Mouse (Mus musculus): Measurements from ENCODE around the gene Taf9. TPM values are rescaled to one million over a fixed set of nuclear protein-coding genes. Genes with fewer than 3 reads are reported as not detected.

Gene Taf9
- polyA plus RNA-seq, 1 experiment: 6.2 TPM

DNA sequence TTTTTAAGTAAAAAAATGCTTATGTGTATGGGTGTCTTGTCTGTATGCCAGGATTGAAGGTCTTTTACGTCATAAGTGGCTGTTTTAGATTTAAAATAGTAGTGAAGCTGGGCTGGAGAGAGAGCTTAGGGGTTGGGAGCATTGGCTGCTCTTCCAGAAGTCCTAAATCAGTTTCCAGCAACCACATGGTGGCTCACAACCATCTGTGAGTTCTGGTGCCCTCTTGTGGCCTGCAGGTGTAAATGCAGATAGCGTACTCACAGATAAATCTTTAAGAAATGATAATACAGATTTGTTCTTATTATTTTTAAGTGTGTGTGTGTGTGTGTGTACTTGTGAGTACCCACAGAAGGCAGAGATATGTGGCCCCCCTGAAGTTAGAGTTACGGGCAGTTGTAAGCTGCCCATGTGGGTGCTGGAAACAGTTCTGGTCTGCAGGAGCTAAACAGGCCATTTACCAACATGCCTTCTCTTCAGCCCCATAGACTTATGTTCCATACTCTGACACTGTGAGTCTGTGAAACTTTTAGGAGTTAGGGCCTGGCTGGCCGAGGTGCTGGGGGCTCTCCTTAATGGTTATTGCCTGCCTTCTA, 8.6 kb downstream of the Taf9 start:
- H3K4me1 ChIP-seq (ENCODE audit: control insufficient read depth, insufficient read depth, low read length): no peaks in the 10 kb centered on the region
- no peak overlapping the region for H3K4me3 ChIP-seq (ENCODE audit: insufficient read depth, low read length)
- peak; percentile 67; the same call in 1 of the 2 replicates for TF ChIP-seq CTCF (IDR thresholded peaks at IDR 0.05; ENCODE audit: borderline replicate concordance, insufficient read depth, low read length)
- TF ChIP-seq POLR2A (IDR thresholded peaks at IDR 0.05; ENCODE audit: low read depth, low read length): no peak
- no peak overlapping the region for H3K27ac ChIP-seq (ENCODE audit: insufficient read depth, low read length)

DNA sequence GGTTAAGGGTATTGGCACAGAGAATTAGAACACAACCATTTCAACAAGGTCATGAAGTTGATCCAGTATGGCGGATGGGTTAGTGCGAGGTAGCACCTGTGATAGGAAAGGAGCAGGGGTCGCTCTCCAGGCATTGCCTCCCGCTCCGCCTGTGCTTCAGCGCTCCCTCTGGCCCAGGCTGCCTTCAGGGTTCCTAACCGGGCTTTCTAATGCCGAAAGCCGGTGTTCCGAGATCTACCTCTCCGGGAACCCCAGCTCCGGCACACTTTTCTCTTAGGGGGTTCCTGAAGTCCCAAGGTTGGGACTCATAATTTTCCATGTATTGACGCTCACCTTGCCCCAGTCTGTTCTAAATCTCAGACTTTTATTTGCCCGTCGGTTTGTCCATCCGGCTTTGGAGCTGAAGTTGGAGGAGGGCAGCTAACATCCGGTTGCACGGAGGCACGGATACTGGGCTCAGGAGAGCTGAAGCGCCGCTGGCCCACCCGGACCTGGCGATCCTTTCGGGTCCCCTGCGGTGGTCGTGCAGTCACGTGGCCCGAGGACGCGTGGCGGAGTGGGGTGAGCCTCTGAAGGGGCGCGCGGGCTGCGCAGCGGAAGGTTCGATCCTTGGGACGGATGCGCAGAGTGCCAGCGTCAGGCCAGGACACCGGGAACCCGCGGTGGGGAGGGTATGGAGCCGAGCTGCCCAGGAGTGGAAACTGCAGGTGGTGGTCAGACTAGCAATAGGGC, 18.1 kb downstream of the Taf9 start, which contains the start of gene Ccdc125:
Gene Ccdc125 (plus strand): TSS at position 427 of the 732 bp plus-strand sequence.
- TF ChIP-seq POLR2A (IDR thresholded peaks at IDR 0.05; ENCODE audit: low read depth, low read length) (peak; percentile 39), CTCF (IDR thresholded peaks at IDR 0.05; ENCODE audit: borderline replicate concordance, insufficient read depth, low read length) (no peak)
- Histone ChIP-seq H3K27ac (ENCODE audit: insufficient read depth, low read length) (no peak within 1 kb of the TSS), H3K4me1 (ENCODE audit: control insufficient read depth, insufficient read depth, low read length) (no peaks in the 10 kb centered on the region), H3K4me3 (ENCODE audit: insufficient read depth, low read length) (peak within 1 kb of the TSS; percentile 64)

DNA sequence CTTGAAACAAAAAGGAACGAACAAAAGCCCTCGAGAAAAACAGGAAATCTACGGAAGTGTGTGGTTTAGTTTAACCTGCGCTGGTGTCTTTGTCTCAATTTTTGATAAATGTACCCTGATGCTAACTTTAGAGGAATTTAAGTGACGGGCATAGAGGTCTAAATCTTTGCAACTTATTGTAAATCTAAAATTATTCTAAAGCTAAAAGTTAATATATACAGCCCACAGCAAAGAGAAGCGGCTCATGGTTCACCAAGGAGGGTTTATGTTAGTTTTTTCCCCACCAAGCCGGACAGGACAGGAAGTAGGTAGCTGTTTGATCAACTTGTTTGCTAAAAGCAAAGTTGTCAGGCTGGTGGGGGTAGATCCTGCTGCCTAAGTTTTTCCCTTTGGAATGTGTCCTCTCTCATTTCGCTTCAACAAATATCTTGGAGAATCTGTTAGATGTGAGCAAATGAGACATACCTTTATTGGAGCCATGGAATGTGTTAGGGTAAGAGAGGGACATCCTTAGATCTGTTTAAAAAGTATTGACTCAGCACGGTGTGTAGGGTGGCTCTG, 18.9 kb downstream of the Taf9 start:
- no peak overlapping the region for H3K4me3 ChIP-seq (ENCODE audit: insufficient read depth, low read length)
- no peak overlapping the region for H3K27ac ChIP-seq (ENCODE audit: insufficient read depth, low read length)
- TF ChIP-seq CTCF (IDR thresholded peaks at IDR 0.05; ENCODE audit: borderline replicate concordance, insufficient read depth, low read length) (no peak), POLR2A (IDR thresholded peaks at IDR 0.05; ENCODE audit: low read depth, low read length) (no peak)
- H3K4me1 ChIP-seq (ENCODE audit: control insufficient read depth, insufficient read depth, low read length): no peaks in the 10 kb centered on the region

DNA sequence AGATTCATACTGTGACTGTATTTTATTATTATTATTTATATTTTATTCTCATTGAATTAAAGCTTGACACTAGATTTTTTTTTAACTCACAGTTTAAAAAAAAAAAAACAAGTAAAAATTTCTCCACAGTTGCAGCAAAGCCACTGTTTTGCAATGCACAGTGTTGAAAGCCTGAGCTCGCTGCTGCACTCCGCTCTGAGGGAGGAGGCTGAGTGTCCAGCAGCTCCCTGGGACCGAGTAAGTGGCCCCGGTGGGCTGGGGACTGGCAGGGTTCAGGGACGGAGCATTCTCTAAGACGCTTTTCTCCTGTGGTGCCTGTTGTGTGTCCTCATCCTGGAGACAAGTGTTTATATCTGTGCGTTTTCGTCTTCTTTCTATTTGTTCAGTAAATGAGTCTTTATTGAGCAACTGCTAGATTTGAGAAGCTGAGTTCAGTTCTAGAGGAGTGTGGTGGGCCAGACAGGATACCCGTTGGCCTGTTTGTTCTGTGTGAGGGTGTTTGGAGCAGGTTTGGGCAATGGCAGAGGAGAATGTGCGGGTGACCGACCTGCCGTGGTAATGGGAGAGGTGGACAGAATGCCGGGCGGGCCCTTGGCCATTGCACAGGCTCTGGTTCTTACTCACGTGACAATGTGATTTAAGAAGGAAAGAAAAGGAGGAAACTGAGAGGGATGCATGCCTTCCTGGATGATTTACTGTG, 24.7 kb downstream of the Taf9 start:
- Histone ChIP-seq H3K4me3 (ENCODE audit: insufficient read depth, low read length) (no peak overlapping the region), H3K27ac (ENCODE audit: insufficient read depth, low read length) (no peak overlapping the region), H3K4me1 (ENCODE audit: control insufficient read depth, insufficient read depth, low read length) (no peaks in the 10 kb centered on the region)
- TF ChIP-seq POLR2A (IDR thresholded peaks at IDR 0.05; ENCODE audit: low read depth, low read length) (no peak), CTCF (IDR thresholded peaks at IDR 0.05; ENCODE audit: borderline replicate concordance, insufficient read depth, low read length) (no peak)

DNA sequence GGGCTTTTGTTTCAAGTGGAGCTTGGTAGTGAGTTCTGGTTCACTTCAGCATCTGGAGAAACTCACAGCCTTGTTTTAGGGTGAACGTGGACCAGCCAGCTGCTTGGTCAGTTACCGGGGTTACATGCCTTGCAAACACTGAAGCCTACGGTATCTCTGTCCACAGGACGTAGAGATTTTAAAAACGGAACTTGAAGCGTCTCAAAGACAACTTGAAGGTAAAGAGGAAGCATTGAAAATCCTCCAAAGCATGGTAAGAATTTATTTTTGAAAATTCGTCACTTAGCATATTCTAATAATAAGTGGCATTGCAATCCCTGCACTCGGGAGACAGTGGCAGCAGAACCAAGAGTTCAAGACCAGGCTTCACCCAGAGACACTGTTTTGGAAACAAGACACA, 30.2 kb downstream of the Taf9 start:
- H3K27ac ChIP-seq (ENCODE audit: insufficient read depth, low read length): no peak overlapping the region
- no peak overlapping the region for H3K4me3 ChIP-seq (ENCODE audit: insufficient read depth, low read length)
- no peaks in the 10 kb centered on the region for H3K4me1 ChIP-seq (ENCODE audit: control insufficient read depth, insufficient read depth, low read length)
- TF ChIP-seq POLR2A (IDR thresholded peaks at IDR 0.05; ENCODE audit: low read depth, low read length) (no peak), CTCF (IDR thresholded peaks at IDR 0.05; ENCODE audit: borderline replicate concordance, insufficient read depth, low read length) (no peak)

DNA sequence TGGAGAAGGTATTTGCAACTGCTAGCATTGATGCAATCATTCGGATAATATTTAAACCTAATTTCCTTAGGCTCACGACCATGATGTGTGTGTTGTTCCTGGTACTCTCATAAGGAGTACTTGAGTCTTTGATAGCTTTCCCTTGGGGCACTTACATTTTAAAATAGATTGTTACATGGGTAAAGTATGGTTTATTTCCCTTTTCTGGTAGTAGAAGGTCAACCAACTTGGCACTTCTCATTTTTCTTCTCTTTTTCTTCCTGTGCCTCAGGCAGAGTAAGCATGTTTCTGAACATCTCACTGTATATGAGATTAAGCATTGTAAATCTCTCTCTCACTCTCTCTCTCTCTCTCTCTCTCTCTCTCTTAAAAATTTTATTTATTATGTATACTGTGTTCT, 31.5 kb downstream of the Taf9 start:
- H3K27ac ChIP-seq (ENCODE audit: insufficient read depth, low read length): no peak overlapping the region
- no peaks in the 10 kb centered on the region for H3K4me1 ChIP-seq (ENCODE audit: control insufficient read depth, insufficient read depth, low read length)
- no peak for TF ChIP-seq CTCF (IDR thresholded peaks at IDR 0.05; ENCODE audit: borderline replicate concordance, insufficient read depth, low read length)
- TF ChIP-seq POLR2A (IDR thresholded peaks at IDR 0.05; ENCODE audit: low read depth, low read length): no peak
- no peak overlapping the region for H3K4me3 ChIP-seq (ENCODE audit: insufficient read depth, low read length)

DNA sequence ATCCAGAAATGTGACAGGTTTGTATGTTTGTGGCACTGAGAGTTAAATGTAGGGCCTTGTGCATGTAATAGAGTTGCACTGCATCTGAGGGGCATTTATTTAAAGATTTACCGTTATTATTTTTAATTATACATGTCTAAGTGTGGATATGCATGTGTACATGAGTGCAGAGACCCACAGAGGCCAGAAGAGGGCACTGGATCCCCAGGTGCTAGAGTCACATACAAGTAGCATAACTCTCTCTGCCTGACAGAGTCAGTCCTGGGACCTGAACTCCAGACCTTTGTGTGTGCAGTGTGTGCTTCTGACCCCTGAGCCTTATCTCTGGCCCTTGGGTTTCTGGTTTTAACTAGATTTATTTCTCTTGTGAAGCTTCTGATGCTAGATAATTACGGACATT, 33.0 kb downstream of the Taf9 start:
- H3K27ac ChIP-seq (ENCODE audit: insufficient read depth, low read length): no peak overlapping the region
- no peaks in the 10 kb centered on the region for H3K4me1 ChIP-seq (ENCODE audit: control insufficient read depth, insufficient read depth, low read length)
- H3K4me3 ChIP-seq (ENCODE audit: insufficient read depth, low read length): no peak overlapping the region
- TF ChIP-seq CTCF (IDR thresholded peaks at IDR 0.05; ENCODE audit: borderline replicate concordance, insufficient read depth, low read length): no peak
- TF ChIP-seq POLR2A (IDR thresholded peaks at IDR 0.05; ENCODE audit: low read depth, low read length): no peak

DNA sequence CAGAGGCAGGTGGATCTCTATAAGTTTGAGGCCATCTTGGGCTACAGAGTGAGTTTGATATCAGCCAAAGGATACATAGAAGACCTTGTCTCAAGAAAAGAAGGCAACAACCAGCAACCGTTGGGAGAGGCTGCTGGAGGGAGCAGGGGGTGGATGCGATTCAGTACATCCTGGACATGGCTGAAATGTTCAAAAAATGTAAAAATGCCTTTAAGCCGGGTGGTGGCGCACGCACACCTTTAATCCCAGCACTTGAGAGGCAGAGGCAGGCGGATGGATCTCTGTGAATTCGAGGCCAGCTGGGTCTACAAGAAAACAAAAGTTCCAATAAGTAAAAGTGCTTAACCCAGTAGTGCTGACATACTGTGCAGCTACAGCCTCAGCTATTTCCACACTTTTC, 36.1 kb downstream of the Taf9 start:
- no peak overlapping the region for H3K4me3 ChIP-seq (ENCODE audit: insufficient read depth, low read length)
- TF ChIP-seq POLR2A (IDR thresholded peaks at IDR 0.05; ENCODE audit: low read depth, low read length): no peak
- TF ChIP-seq CTCF (IDR thresholded peaks at IDR 0.05; ENCODE audit: borderline replicate concordance, insufficient read depth, low read length): no peak
- no peaks in the 10 kb centered on the region for H3K4me1 ChIP-seq (ENCODE audit: control insufficient read depth, insufficient read depth, low read length)
- H3K27ac ChIP-seq (ENCODE audit: insufficient read depth, low read length): no peak overlapping the region

DNA sequence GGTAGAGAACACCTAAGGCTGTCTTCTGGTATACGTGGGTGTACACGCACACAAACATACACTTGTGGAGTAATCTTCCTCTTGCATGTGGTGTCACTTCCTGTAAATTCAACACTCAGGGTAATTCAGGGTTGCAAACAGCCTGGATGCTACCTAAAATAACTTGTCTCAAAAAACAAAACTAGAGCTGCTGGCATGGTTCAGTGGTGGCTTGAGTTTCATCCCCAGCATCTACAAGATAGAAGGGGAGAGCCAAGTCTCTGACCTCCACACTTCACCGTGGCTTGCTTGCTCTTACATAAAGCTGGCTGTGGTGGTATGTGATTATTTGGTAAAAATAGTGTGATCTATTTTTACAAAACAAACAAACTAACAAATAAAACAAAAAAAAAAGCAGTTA, 46.2 kb downstream of the Taf9 start:
- Histone ChIP-seq H3K4me3 (ENCODE audit: insufficient read depth, low read length) (no peak overlapping the region), H3K4me1 (ENCODE audit: control insufficient read depth, insufficient read depth, low read length) (no peaks in the 10 kb centered on the region)
- no peak for TF ChIP-seq POLR2A (IDR thresholded peaks at IDR 0.05; ENCODE audit: low read depth, low read length)
- no peak for TF ChIP-seq CTCF (IDR thresholded peaks at IDR 0.05; ENCODE audit: borderline replicate concordance, insufficient read depth, low read length)

More for the DNA sequence above, 46.2 kb downstream of the Taf9 start:
- no peak overlapping the region for H3K27ac ChIP-seq (ENCODE audit: insufficient read depth, low read length)
